Mouse (Mus musculus): ENCODE data around the gene Vcl. TPM values are rescaled to one million over a fixed set of nuclear protein-coding genes. Genes with fewer than 3 reads are reported as not detected.

Vcl gene
- polyA plus RNA-seq, 1 experiment = 20.3 TPM

DNA sequence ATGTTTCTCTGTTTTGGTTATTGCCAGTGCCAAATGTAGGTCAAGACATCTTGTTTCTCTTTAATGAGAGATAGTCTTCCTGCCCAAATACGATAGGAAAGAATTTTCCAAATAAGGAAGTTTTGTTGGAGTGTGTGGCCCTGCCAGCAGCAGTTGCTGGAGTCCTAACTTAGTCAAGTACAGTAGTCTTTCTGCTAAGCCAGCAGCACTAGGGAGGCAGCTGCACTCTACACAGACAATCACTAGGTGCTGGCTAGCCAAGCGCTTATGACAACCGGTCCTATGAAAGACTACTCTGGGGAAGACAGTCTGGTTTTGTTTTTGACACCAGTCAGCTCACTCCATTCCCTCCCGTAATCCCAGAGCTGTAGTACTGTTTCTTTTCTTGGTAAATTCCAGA lies 35.4 kb upstream of the Vcl start:
- 75% methylated on average over 4 of the region's 4 CpGs for WGBS

GRCm38 (mm10) chr14:20901267-20901666 lies 27.9 kb upstream of the Vcl start:
- H3K4me1 ChIP-seq (ENCODE audit: control insufficient read depth, insufficient read depth, insufficient read length) = no peaks in the 10 kb centered on the region
- 93% methylated on average over 3 of the region's 3 CpGs for WGBS
- no peak overlapping the region for H3K4me3 ChIP-seq (ENCODE audit: extremely low read depth, insufficient read depth, insufficient read length)
- TF ChIP-seq CTCF (IDR thresholded peaks at IDR 0.05; ENCODE audit: extremely low read depth, insufficient read depth, insufficient read length, insufficient replicate concordance) (no peak), POLR2A (IDR thresholded peaks at IDR 0.05; ENCODE audit: low read depth, low read length) (no peak)
- H3K27me3 ChIP-seq (ENCODE audit: control insufficient read depth, insufficient read depth, low read length) = no peaks in the 10 kb centered on the region
- DNase-seq (ENCODE audit: low read depth in 1 of 2, low spot score in 2 of 2) = no peak
- H3K36me3 ChIP-seq (ENCODE audit: control insufficient read depth, insufficient read depth, low read length) = no peaks in the 10 kb centered on the region
- H3K27ac ChIP-seq (ENCODE audit: insufficient read depth, low read length) = no peak overlapping the region

More for the DNA sequence above, 35.4 kb upstream of the Vcl start:
- DNase-seq (ENCODE audit: low read depth in 1 of 2, low spot score in 2 of 2) = no peak
- Histone ChIP-seq H3K27ac (ENCODE audit: insufficient read depth, low read length) (peak overlapping the region; percentile 57), H3K4me1 (ENCODE audit: control insufficient read depth, insufficient read depth, insufficient read length) (no peaks in the 10 kb centered on the region), H3K4me3 (ENCODE audit: extremely low read depth, insufficient read depth, insufficient read length) (no peak overlapping the region), H3K36me3 (ENCODE audit: control insufficient read depth, insufficient read depth, low read length) (no peaks in the 10 kb centered on the region), H3K27me3 (ENCODE audit: control insufficient read depth, insufficient read depth, low read length) (no peaks in the 10 kb centered on the region)
- TF ChIP-seq CTCF (IDR thresholded peaks at IDR 0.05; ENCODE audit: extremely low read depth, insufficient read depth, insufficient read length, insufficient replicate concordance) = no peak
- TF ChIP-seq POLR2A (IDR thresholded peaks at IDR 0.05; ENCODE audit: low read depth, low read length) = no peak

DNA sequence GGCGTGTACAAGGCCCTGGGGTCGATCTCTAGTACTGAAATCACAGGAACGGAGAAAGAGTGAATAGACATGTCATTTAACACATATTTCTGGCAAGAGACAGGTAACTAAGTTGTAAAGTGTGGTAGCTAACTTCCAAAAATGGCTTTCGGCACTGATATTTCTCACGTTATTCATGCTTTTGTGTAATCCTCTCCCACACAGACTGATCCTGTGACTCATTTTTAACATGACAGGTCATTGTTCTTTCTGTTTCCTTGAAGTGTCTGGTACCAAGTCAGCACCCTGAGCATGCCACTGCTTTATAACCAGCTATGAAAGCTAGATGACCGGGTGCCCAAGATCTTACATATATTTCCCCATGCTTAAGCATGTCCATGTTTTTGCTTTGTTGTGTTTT lies 26.1 kb upstream of the Vcl start:
- no peak overlapping the region for H3K27ac ChIP-seq (ENCODE audit: insufficient read depth, low read length)
- H3K36me3 ChIP-seq (ENCODE audit: control insufficient read depth, insufficient read depth, low read length) = no peaks in the 10 kb centered on the region
- WGBS = 91% methylated on average over 6 of the region's 6 CpGs
- H3K4me1 ChIP-seq (ENCODE audit: control insufficient read depth, insufficient read depth, insufficient read length) = no peaks in the 10 kb centered on the region
- no peak for TF ChIP-seq CTCF (IDR thresholded peaks at IDR 0.05; ENCODE audit: extremely low read depth, insufficient read depth, insufficient read length, insufficient replicate concordance)
- TF ChIP-seq POLR2A (IDR thresholded peaks at IDR 0.05; ENCODE audit: low read depth, low read length) = no peak
- no peak overlapping the region for H3K4me3 ChIP-seq (ENCODE audit: extremely low read depth, insufficient read depth, insufficient read length)
- no peaks in the 10 kb centered on the region for H3K27me3 ChIP-seq (ENCODE audit: control insufficient read depth, insufficient read depth, low read length)
- no peak for DNase-seq (ENCODE audit: low read depth in 1 of 2, low spot score in 2 of 2)

DNA sequence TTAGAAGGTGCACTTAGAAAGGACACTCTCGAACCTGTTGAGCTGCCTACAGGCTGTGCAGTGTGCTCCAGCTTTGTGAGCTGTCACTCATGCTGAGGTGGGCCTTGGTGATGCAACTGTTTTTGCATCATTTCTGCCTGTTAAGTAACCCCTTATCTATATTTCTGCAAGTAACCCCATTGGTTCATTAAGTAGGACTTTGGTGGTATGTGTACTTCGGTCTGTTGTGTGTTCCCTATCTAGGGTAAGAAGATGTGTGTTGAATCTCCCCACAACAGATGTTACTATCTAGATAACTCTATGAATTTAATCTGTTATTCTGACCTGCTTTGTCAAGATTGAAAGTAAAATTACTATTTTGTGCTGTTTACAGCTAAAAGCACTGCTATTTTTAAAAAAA lies 17.4 kb upstream of the Vcl start:
- WGBS = 78% methylated on average over 2 of the region's 2 CpGs
- no peak overlapping the region for H3K4me3 ChIP-seq (ENCODE audit: extremely low read depth, insufficient read depth, insufficient read length)

GRCm38 (mm10) chr14:20914415-20914814 lies 14.8 kb upstream of the Vcl start:
- no peak for TF ChIP-seq POLR2A (IDR thresholded peaks at IDR 0.05; ENCODE audit: low read depth, low read length)
- no peak for TF ChIP-seq CTCF (IDR thresholded peaks at IDR 0.05; ENCODE audit: extremely low read depth, insufficient read depth, insufficient read length, insufficient replicate concordance)

More for the DNA sequence above, 17.4 kb upstream of the Vcl start:
- TF ChIP-seq POLR2A (IDR thresholded peaks at IDR 0.05; ENCODE audit: low read depth, low read length) = no peak
- TF ChIP-seq CTCF (IDR thresholded peaks at IDR 0.05; ENCODE audit: extremely low read depth, insufficient read depth, insufficient read length, insufficient replicate concordance) = no peak
- H3K27ac ChIP-seq (ENCODE audit: insufficient read depth, low read length) = no peak overlapping the region
- H3K36me3 ChIP-seq (ENCODE audit: control insufficient read depth, insufficient read depth, low read length) = no peaks in the 10 kb centered on the region
- H3K4me1 ChIP-seq (ENCODE audit: control insufficient read depth, insufficient read depth, insufficient read length) = no peaks in the 10 kb centered on the region
- no peaks in the 10 kb centered on the region for H3K27me3 ChIP-seq (ENCODE audit: control insufficient read depth, insufficient read depth, low read length)
- DNase-seq (ENCODE audit: low read depth in 1 of 2, low spot score in 2 of 2) = no peak

GRCm38 (mm10) chr14:20916625-20917612 lies 12.3 kb upstream of the Vcl start:
- Histone ChIP-seq H3K4me1 (ENCODE audit: control insufficient read depth, insufficient read depth, insufficient read length) (no peaks in the 10 kb centered on the region), H3K4me3 (ENCODE audit: extremely low read depth, insufficient read depth, insufficient read length) (no peak overlapping the region), H3K27me3 (ENCODE audit: control insufficient read depth, insufficient read depth, low read length) (no peaks in the 10 kb centered on the region), H3K36me3 (ENCODE audit: control insufficient read depth, insufficient read depth, low read length) (no peaks in the 10 kb centered on the region), H3K27ac (ENCODE audit: insufficient read depth, low read length) (no peak overlapping the region)
- WGBS = 82% methylated on average over 7 of the region's 7 CpGs
- no peak for DNase-seq (ENCODE audit: low read depth in 1 of 2, low spot score in 2 of 2)
- TF ChIP-seq CTCF (IDR thresholded peaks at IDR 0.05; ENCODE audit: extremely low read depth, insufficient read depth, insufficient read length, insufficient replicate concordance) (no peak), POLR2A (IDR thresholded peaks at IDR 0.05; ENCODE audit: low read depth, low read length) (no peak)

More at GRCm38 (mm10) chr14:20914415-20914814, 14.8 kb upstream of the Vcl start:
- 64% methylated on average over 2 of the region's 2 CpGs for WGBS
- H3K4me3 ChIP-seq (ENCODE audit: extremely low read depth, insufficient read depth, insufficient read length) = no peak overlapping the region
- no peaks in the 10 kb centered on the region for H3K4me1 ChIP-seq (ENCODE audit: control insufficient read depth, insufficient read depth, insufficient read length)
- H3K27ac ChIP-seq (ENCODE audit: insufficient read depth, low read length) = no peak overlapping the region
- DNase-seq (ENCODE audit: low read depth in 1 of 2, low spot score in 2 of 2) = no peak
- no peaks in the 10 kb centered on the region for H3K36me3 ChIP-seq (ENCODE audit: control insufficient read depth, insufficient read depth, low read length)
- H3K27me3 ChIP-seq (ENCODE audit: control insufficient read depth, insufficient read depth, low read length) = no peaks in the 10 kb centered on the region
